ENCODE assay signal across 21 mouse cellular contexts in genomic region chr8:78148006-78148405, GRCm38 (mm10).
DNase-seq lines count a peak whose midpoint lies in the region; ATAC-seq and TF ChIP-seq lines count a peak whose summit lies in the region.
"Had no signal": no experiment of that assay in that cellular context is flagged by ENCODE, and none has a peak within 500 bp of the region (broad histone marks: within the 10 kb centered on the region; RNA-seq: fewer than 3 reads in every experiment).

No protein-coding gene starts in this region.

- no peak for TF ChIP-seq POLR2A in lung, adult 2 months (IDR thresholded peaks at IDR 0.05; ENCODE audit: borderline replicate concordance, extremely low read depth, low read depth, low read length)

- WGBS in lung, adult 2 months: 87% methylated on average over 2 of the region's 2 CpGs

- no peak for ATAC-seq in erythroblast, adult 5-6 weeks (replicated peaks; ENCODE audit: low FRiP score, poor library complexity, severe bottlenecking)
- ATAC-seq: activated CD4-positive, CD25-positive, alpha-beta regulatory T cell, adult 4 months; forebrain, embryonic 13.5 days; forebrain, embryonic 15.5 days; forebrain, postnatal 0 days; Patski had no signal

- no peak overlapping the region for H3K4me3 ChIP-seq in lung, adult 2 months (replicated peaks; ENCODE audit: extremely low read depth, low read depth, low read length)
- H3K4me3 ChIP-seq: embryonic facial prominence, embryonic 13.5 days; embryonic facial prominence, embryonic 15.5 days; forebrain, embryonic 13.5 days; forebrain, embryonic 15.5 days had no signal

- no peaks in the 10 kb centered on the region for H3K4me1 ChIP-seq in lung, adult 2 months (ENCODE audit: control insufficient read depth, insufficient read depth, low read length)
- H3K4me1 ChIP-seq: embryonic facial prominence, embryonic 13.5 days; embryonic facial prominence, embryonic 15.5 days; forebrain, embryonic 13.5 days; forebrain, embryonic 15.5 days had no signal

- DNase-seq in ES-CJ7 (ENCODE audit: low read depth, low spot score): peak; percentile 60
- DNase-seq in R1 (ENCODE audit: low read depth, low spot score): peak; percentile 50
- no peak for DNase-seq in layer of hippocampus, adult 9-11 months
- DNase-seq in lung, adult 2 months: no peak
- DNase-seq: adrenal gland, adult 8-10 months; adrenal gland, postnatal 14 days; cerebellum, adult 11 months; cerebellum, adult 18-20 months; cerebellum, adult 8-10 months; cerebellum, adult 9-11 months; cerebellum, postnatal 14 days; cerebellum, postnatal 36 days; embryo, embryonic 11 days; forebrain, postnatal 0 days had no signal

- TF ChIP-seq CTCF in lung, adult 2 months (IDR thresholded peaks at IDR 0.05; ENCODE audit: insufficient read depth, low read length): no peak

Comparison
In these comparisons a context has a peak if more than half of its experiments do, and no peak if none do; other contexts are left out.
1. DNase-seq: peak in ES-CJ7 (single experiment) and R1 (single experiment); none in layer of hippocampus, adult 9-11 months (single experiment) and lung, adult 2 months (single experiment).